Mouse (Mus musculus) embryonic facial prominence, embryonic 12.5 days (tissue): ENCODE measurements at regions not wholly inside any gene's neighbourhood (a gene's known extent, or its start where the extent isn't known, plus 50 kb on each side); places are given as distances from the start of the nearest gene placed in this dataset.

Experiments
- ATAC-seq: fragments of 200-750 bp; cut with Nextera tagmentation; 2 replicates; pipeline ENCODE4 v1.8.0; 2017; ENCODE audit not compliant: insufficient number of reproducible peaks, insufficient read depth, low FRiP score, low TSS enrichment
- H3K27ac ChIP-seq: fragments of 300-500 bp; sonication (generic); 2 replicates; pipeline ENCODE4 v1.5.1; 2016; ENCODE audit warnings: mild to moderate bottlenecking
- H3K27me3 ChIP-seq: fragments of 300-500 bp; sonication (generic); 2 replicates; pipeline ENCODE4 v1.6.1; 2016; ENCODE audit warnings: mild to moderate bottlenecking, moderate library complexity
- H3K36me3 ChIP-seq: fragments of 300-500 bp; sonication (generic); 2 replicates; pipeline ENCODE4 v1.6.1; 2016; ENCODE audit warnings: mild to moderate bottlenecking
- H3K4me1 ChIP-seq: fragments of 300-500 bp; sonication (generic); 2 replicates; pipeline ENCODE4 v1.6.1; 2016
- H3K4me2 ChIP-seq: fragments of 300-500 bp; sonication (generic); replicated peaks from 2 replicates; pipeline ENCODE4 v1.6.1; 2016; ENCODE audit warnings: mild to moderate bottlenecking, moderate library complexity
- H3K4me3 ChIP-seq: fragments of 300-500 bp; sonication (generic); 2 replicates; pipeline ENCODE4 v1.5.1; 2016; ENCODE audit warnings: mild to moderate bottlenecking
- H3K9ac ChIP-seq: fragments of 300-500 bp; sonication (generic); 2 replicates; pipeline ENCODE4 v1.6.1; 2016; ENCODE audit warnings: mild to moderate bottlenecking, moderate library complexity
- H3K9me3 ChIP-seq: fragments of 300-500 bp; sonication (generic); 2 replicates; pipeline ENCODE4 v1.6.1; 2016; ENCODE audit warnings: mild to moderate bottlenecking, moderate library complexity
- WGBS: fragments of 180-500 bp; shearing (Covaris S2); methylation state at CpG from one replicate; pipeline ENCODE4 v1.1.7; 2016; 5-methylcytosine and 5-hydroxymethylcytosine counted together

- Histone ChIP-seq H3K27me3 (no peaks in the 10 kb centered on the region), H3K4me3 (no peak overlapping the region), H3K4me1 (peaks cover 4% of the 10 kb centered on the region; the same call in 1 of the 2 replicates), H3K9ac (no peak overlapping the region), H3K27ac (no peak overlapping the region), H3K4me2 (no peak overlapping the region), H3K9me3 (no peaks in the 10 kb centered on the region), H3K36me3 (no peaks in the 10 kb centered on the region)
- WGBS = 79% methylated on average over 3 of the region's 3 CpGs
- no peak for ATAC-seq
These were observed 444.9 kb downstream of the Hdgfl1 start for GRCm38 (mm10) chr13:26325066-26325465.

GRCm38 (mm10) chr13:26324633-26325032 is 445.3 kb downstream of the Hdgfl1 start:
- ATAC-seq = no peak
- Histone ChIP-seq H3K36me3 (no peaks in the 10 kb centered on the region), H3K27ac (no peak overlapping the region), H3K4me3 (no peak overlapping the region), H3K27me3 (no peaks in the 10 kb centered on the region), H3K4me2 (no peak overlapping the region), H3K4me1 (peaks cover 4% of the 10 kb centered on the region; the same call in 1 of the 2 replicates), H3K9ac (no peak overlapping the region), H3K9me3 (no peaks in the 10 kb centered on the region)
- 69% methylated on average over 6 of the region's 6 CpGs for WGBS

- H3K9ac ChIP-seq = no peak overlapping the region
- no peak overlapping the region for H3K4me2 ChIP-seq
- ATAC-seq = no peak
- H3K4me3 ChIP-seq = no peak overlapping the region
- peaks cover 1% of the 10 kb centered on the region; the same call in 1 of the 2 replicates for H3K4me1 ChIP-seq
- WGBS = 76% methylated on average over 5 of the region's 5 CpGs
- H3K9me3 ChIP-seq = no peaks in the 10 kb centered on the region
- no peak overlapping the region for H3K27ac ChIP-seq
- H3K36me3 ChIP-seq = no peaks in the 10 kb centered on the region
- no peaks in the 10 kb centered on the region for H3K27me3 ChIP-seq
These were observed 451.4 kb downstream of the Hdgfl1 start for GRCm38 (mm10) chr13:26318557-26318956.

- Histone ChIP-seq H3K4me2 (no peak overlapping the region), H3K9me3 (no peaks in the 10 kb centered on the region), H3K4me3 (no peak overlapping the region), H3K36me3 (no peaks in the 10 kb centered on the region), H3K9ac (no peak overlapping the region), H3K4me1 (0 out of 2 replicates have a peak, but pooled peaks cover 3% of the 10 kb centered on the region), H3K27ac (no peak overlapping the region), H3K27me3 (no peaks in the 10 kb centered on the region)
- WGBS = 58% methylated on average over 7 of the region's 7 CpGs
- no peak for ATAC-seq
These were observed 457.5 kb downstream of the Hdgfl1 start for GRCm38 (mm10) chr13:26312246-26313010.

- Histone ChIP-seq H3K27me3 (no peaks in the 10 kb centered on the region), H3K9me3 (no peaks in the 10 kb centered on the region), H3K9ac (no peak overlapping the region), H3K4me3 (no peak overlapping the region), H3K4me2 (no peak overlapping the region), H3K27ac (peak overlapping the region; percentile 61), H3K4me1 (peaks cover 8% of the 10 kb centered on the region), H3K36me3 (no peaks in the 10 kb centered on the region)
- no peak for ATAC-seq
- 25% methylated on average over 3 of the region's 3 CpGs for WGBS
These were observed 485.9 kb downstream of the Hdgfl1 start for GRCm38 (mm10) chr13:26284073-26284444.

- Histone ChIP-seq H3K4me3 (no peak overlapping the region), H3K4me2 (no peak overlapping the region), H3K9ac (no peak overlapping the region), H3K4me1 (peaks cover 8% of the 10 kb centered on the region), H3K36me3 (no peaks in the 10 kb centered on the region), H3K9me3 (no peaks in the 10 kb centered on the region), H3K27me3 (no peaks in the 10 kb centered on the region), H3K27ac (peak overlapping the region; percentile 61)
- WGBS = 37% methylated on average over 6 of the region's 6 CpGs
- ATAC-seq = peak; percentile 86
These were observed 486.4 kb downstream of the Hdgfl1 start for GRCm38 (mm10) chr13:26283397-26284072.

- Histone ChIP-seq H3K27ac (no peak overlapping the region), H3K36me3 (no peaks in the 10 kb centered on the region), H3K4me1 (peaks cover 8% of the 10 kb centered on the region), H3K9me3 (no peaks in the 10 kb centered on the region), H3K9ac (no peak overlapping the region), H3K4me3 (no peak overlapping the region), H3K4me2 (no peak overlapping the region), H3K27me3 (no peaks in the 10 kb centered on the region)
- ATAC-seq = no peak
- WGBS = 69% methylated on average over 3 of the region's 3 CpGs
These were observed 487.7 kb downstream of the Hdgfl1 start for GRCm38 (mm10) chr13:26282291-26282690.

- no peak overlapping the region for H3K9ac ChIP-seq
- no peak for ATAC-seq
- WGBS = 60% methylated on average over 3 of the region's 3 CpGs
- no peak overlapping the region for H3K27ac ChIP-seq
- H3K4me1 ChIP-seq = no peaks in the 10 kb centered on the region
- no peaks in the 10 kb centered on the region for H3K9me3 ChIP-seq
- H3K27me3 ChIP-seq = no peaks in the 10 kb centered on the region
- H3K4me2 ChIP-seq = no peak overlapping the region
- no peaks in the 10 kb centered on the region for H3K36me3 ChIP-seq
- H3K4me3 ChIP-seq = no peak overlapping the region
These were observed 497.1 kb downstream of the Hdgfl1 start for GRCm38 (mm10) chr13:26272850-26273249.

GRCm38 (mm10) chr13:26267501-26267900 is 502.5 kb downstream of the Hdgfl1 start:
- Histone ChIP-seq H3K4me3 (no peak overlapping the region), H3K9me3 (no peaks in the 10 kb centered on the region), H3K36me3 (no peaks in the 10 kb centered on the region), H3K4me1 (no peaks in the 10 kb centered on the region), H3K27ac (no peak overlapping the region), H3K9ac (no peak overlapping the region), H3K27me3 (no peaks in the 10 kb centered on the region), H3K4me2 (no peak overlapping the region)
- WGBS = 90% methylated on average over 2 of the region's 2 CpGs
- ATAC-seq = no peak

- Histone ChIP-seq H3K27ac (no peak overlapping the region), H3K4me1 (no peaks in the 10 kb centered on the region), H3K9ac (no peak overlapping the region), H3K9me3 (no peaks in the 10 kb centered on the region), H3K27me3 (no peaks in the 10 kb centered on the region), H3K4me2 (no peak overlapping the region), H3K36me3 (no peaks in the 10 kb centered on the region), H3K4me3 (no peak overlapping the region)
- ATAC-seq = no peak
- WGBS = 49% methylated on average over 5 of the region's 5 CpGs
These were observed 534.0 kb downstream of the Hdgfl1 start for GRCm38 (mm10) chr13:26235941-26236340.

GRCm38 (mm10) chr13:26234703-26235102 is 535.3 kb downstream of the Hdgfl1 start:
- no peak overlapping the region for H3K9ac ChIP-seq
- H3K4me3 ChIP-seq = no peak overlapping the region
- no peaks in the 10 kb centered on the region for H3K36me3 ChIP-seq
- H3K4me2 ChIP-seq = no peak overlapping the region
- H3K27me3 ChIP-seq = no peaks in the 10 kb centered on the region
- 60% methylated on average over 1 of the region's 1 CpGs for WGBS
- no peak overlapping the region for H3K27ac ChIP-seq
- no peak for ATAC-seq
- H3K4me1 ChIP-seq = no peaks in the 10 kb centered on the region
- no peaks in the 10 kb centered on the region for H3K9me3 ChIP-seq

- 66% methylated on average over 3 of the region's 3 CpGs for WGBS
These were observed 552.7 kb downstream of the Hdgfl1 start for GRCm38 (mm10) chr13:26217299-26217698.

More at GRCm38 (mm10) chr13:26217299-26217698, 552.7 kb downstream of the Hdgfl1 start:
- H3K27ac ChIP-seq = no peak overlapping the region
- H3K4me3 ChIP-seq = no peak overlapping the region
- no peak for ATAC-seq
- no peaks in the 10 kb centered on the region for H3K4me1 ChIP-seq
- no peak overlapping the region for H3K9ac ChIP-seq
- H3K36me3 ChIP-seq = no peaks in the 10 kb centered on the region
- H3K27me3 ChIP-seq = no peaks in the 10 kb centered on the region
- H3K4me2 ChIP-seq = no peak overlapping the region
- H3K9me3 ChIP-seq = no peaks in the 10 kb centered on the region
